Mouse (Mus musculus): Measurements from ENCODE around the gene Apba3. TPM values are rescaled to one million over a fixed set of nuclear protein-coding genes. Genes with fewer than 3 reads are reported as not detected.

Gene Apba3
- polyA plus RNA-seq, 1 experiment from 2014 or later, result 75.2 TPM

DNA sequence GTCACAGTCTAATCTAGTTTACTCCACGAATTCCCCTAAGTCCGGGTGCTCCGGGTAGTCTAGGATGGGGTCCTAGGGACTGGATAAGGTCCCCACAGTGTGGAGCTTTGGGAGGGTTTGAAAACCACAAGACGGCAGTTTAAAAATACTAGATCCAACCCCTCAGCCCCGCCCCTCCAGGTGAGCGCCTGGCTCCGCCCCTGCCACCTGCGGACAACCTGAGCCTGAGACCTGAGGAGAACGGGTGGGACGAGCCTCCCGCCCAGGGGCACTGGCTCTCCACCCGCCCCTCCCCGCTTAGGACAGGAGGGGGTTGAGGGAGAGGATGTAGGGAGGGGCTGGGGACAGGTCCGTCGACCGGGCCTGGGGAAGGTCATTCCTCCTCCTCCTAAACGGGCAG, 18.0 kb downstream of the Apba3 start:
- no peak for TF ChIP-seq CTCF (IDR thresholded peaks at IDR 0.05; ENCODE audit: low read depth)
- peaks cover 19% of the 10 kb centered on the region for H3K36me3 ChIP-seq (ENCODE audit: control insufficient read depth, insufficient read depth)
- peak; percentile 10; the same call in 1 of the 2 replicates for ATAC-seq
- no peaks in the 10 kb centered on the region for H3K27me3 ChIP-seq (replicated peaks; ENCODE audit: control insufficient read depth, insufficient read depth, low read length)
- WGBS, result 7% methylated on average over 17 of the region's 17 CpGs
- H3K4me2 ChIP-seq (replicated peaks; ENCODE audit: low read depth), result peak overlapping the region; percentile 60
- no peaks in the 10 kb centered on the region for H3K9me3 ChIP-seq (ENCODE audit: control insufficient read depth)
- H3K4me1 ChIP-seq (replicated peaks; ENCODE audit: control insufficient read depth, insufficient read depth, low read length), result peaks cover 7% of the 10 kb centered on the region; the same call in 1 of the 2 replicates
- peak overlapping the region; percentile 92; the same call in 1 of the 2 replicates for H3K27ac ChIP-seq (ENCODE audit: low read depth, low read length)
- peak overlapping the region; percentile 63; the same call in 1 of the 2 replicates for H3K9ac ChIP-seq (ENCODE audit: low read depth, low read length)
- H3K4me3 ChIP-seq (ENCODE audit: low read depth, low read length), result peak overlapping the region; percentile 62

GRCm38 (mm10) chr10:81285694-81286450, 19.1 kb downstream of the Apba3 start:
- Histone ChIP-seq H3K36me3 (ENCODE audit: control insufficient read depth, insufficient read depth) (peaks cover 7% of the 10 kb centered on the region; the same call in 1 of the 2 replicates), H3K4me3 (ENCODE audit: low read depth, low read length) (peak overlapping the region; percentile 62), H3K4me2 (replicated peaks; ENCODE audit: low read depth) (peak overlapping the region; percentile 60), H3K9ac (ENCODE audit: low read depth, low read length) (peak overlapping the region; percentile 63), H3K27me3 (replicated peaks; ENCODE audit: control insufficient read depth, insufficient read depth, low read length) (no peaks in the 10 kb centered on the region), H3K27ac (ENCODE audit: low read depth, low read length) (peak overlapping the region; percentile 92), H3K4me1 (replicated peaks; ENCODE audit: control insufficient read depth, insufficient read depth, low read length) (peaks cover 7% of the 10 kb centered on the region; the same call in 1 of the 2 replicates), H3K9me3 (ENCODE audit: control insufficient read depth) (no peaks in the 10 kb centered on the region)
- peak; percentile 68 for ATAC-seq
- under 1% methylated on average over 54 of the region's 54 CpGs for WGBS
- TF ChIP-seq CTCF (IDR thresholded peaks at IDR 0.05; ENCODE audit: low read depth), result 0 out of 2 replicates have a peak, but pooled peaks have one; percentile 19

GRCm38 (mm10) chr10:81286586-81286985, 19.8 kb downstream of the Apba3 start:
- Histone ChIP-seq H3K4me2 (replicated peaks; ENCODE audit: low read depth) (peak overlapping the region; percentile 60), H3K9me3 (ENCODE audit: control insufficient read depth) (no peaks in the 10 kb centered on the region), H3K27ac (ENCODE audit: low read depth, low read length) (peak overlapping the region; percentile 92), H3K36me3 (ENCODE audit: control insufficient read depth, insufficient read depth) (peaks cover under 1% of the 10 kb centered on the region; the same call in 1 of the 2 replicates), H3K27me3 (replicated peaks; ENCODE audit: control insufficient read depth, insufficient read depth, low read length) (no peaks in the 10 kb centered on the region), H3K9ac (ENCODE audit: low read depth, low read length) (0 out of 2 replicates have a peak overlapping the region, but pooled peaks have one; percentile 63), H3K4me3 (ENCODE audit: low read depth, low read length) (peak overlapping the region; percentile 62; the same call in 1 of the 2 replicates), H3K4me1 (replicated peaks; ENCODE audit: control insufficient read depth, insufficient read depth, low read length) (peaks cover 7% of the 10 kb centered on the region; the same call in 1 of the 2 replicates)
- ATAC-seq, result peak; percentile 32
- no peak for TF ChIP-seq CTCF (IDR thresholded peaks at IDR 0.05; ENCODE audit: low read depth)
- 19% methylated on average over 6 of the region's 6 CpGs for WGBS

GRCm38 (mm10) chr10:81287513-81288157, 20.9 kb downstream of the Apba3 start:
- H3K27ac ChIP-seq (ENCODE audit: low read depth, low read length), result peak overlapping the region; percentile 92

GRCm38 (mm10) chr10:81288601-81289000, 21.8 kb downstream of the Apba3 start:
- Histone ChIP-seq H3K4me1 (replicated peaks; ENCODE audit: control insufficient read depth, insufficient read depth, low read length) (peaks cover 8% of the 10 kb centered on the region), H3K27me3 (replicated peaks; ENCODE audit: control insufficient read depth, insufficient read depth, low read length) (no peaks in the 10 kb centered on the region), H3K27ac (ENCODE audit: low read depth, low read length) (peak overlapping the region; percentile 23), H3K36me3 (ENCODE audit: control insufficient read depth, insufficient read depth) (no peaks in the 10 kb centered on the region), H3K9ac (ENCODE audit: low read depth, low read length) (no peak overlapping the region), H3K9me3 (ENCODE audit: control insufficient read depth) (no peaks in the 10 kb centered on the region), H3K4me3 (ENCODE audit: low read depth, low read length) (no peak overlapping the region), H3K4me2 (replicated peaks; ENCODE audit: low read depth) (peak overlapping the region; percentile 60)
- TF ChIP-seq CTCF (IDR thresholded peaks at IDR 0.05; ENCODE audit: low read depth), result peak; percentile 75
- 40% methylated on average over 6 of the region's 6 CpGs for WGBS
- no peak for ATAC-seq

More at GRCm38 (mm10) chr10:81287513-81288157, 20.9 kb downstream of the Apba3 start:
- Histone ChIP-seq H3K9ac (ENCODE audit: low read depth, low read length) (no peak overlapping the region), H3K4me2 (replicated peaks; ENCODE audit: low read depth) (peak overlapping the region; percentile 60), H3K4me1 (replicated peaks; ENCODE audit: control insufficient read depth, insufficient read depth, low read length) (peaks cover 7% of the 10 kb centered on the region; the same call in 1 of the 2 replicates), H3K9me3 (ENCODE audit: control insufficient read depth) (no peaks in the 10 kb centered on the region), H3K27me3 (replicated peaks; ENCODE audit: control insufficient read depth, insufficient read depth, low read length) (no peaks in the 10 kb centered on the region), H3K4me3 (ENCODE audit: low read depth, low read length) (no peak overlapping the region), H3K36me3 (ENCODE audit: control insufficient read depth, insufficient read depth) (no peaks in the 10 kb centered on the region; the same call in 1 of the 2 replicates)
- no peak for ATAC-seq
- WGBS, result 56% methylated on average over 8 of the region's 8 CpGs
- peak; percentile 96 for TF ChIP-seq CTCF (IDR thresholded peaks at IDR 0.05; ENCODE audit: low read depth)

- H3K4me2 ChIP-seq (replicated peaks; ENCODE audit: low read depth), result peak overlapping the region; percentile 60
- peak; percentile 1; the same call in 1 of the 2 replicates for ATAC-seq
Observed at GRCm38 (mm10) chr10:81289278-81289677, 22.5 kb downstream of the Apba3 start.

More at GRCm38 (mm10) chr10:81289278-81289677, 22.5 kb downstream of the Apba3 start:
- Histone ChIP-seq H3K4me1 (replicated peaks; ENCODE audit: control insufficient read depth, insufficient read depth, low read length) (peaks cover 14% of the 10 kb centered on the region), H3K27ac (ENCODE audit: low read depth, low read length) (peak overlapping the region; percentile 92), H3K9ac (ENCODE audit: low read depth, low read length) (peak overlapping the region; percentile 52; the same call in 1 of the 2 replicates), H3K9me3 (ENCODE audit: control insufficient read depth) (no peaks in the 10 kb centered on the region), H3K27me3 (replicated peaks; ENCODE audit: control insufficient read depth, insufficient read depth, low read length) (no peaks in the 10 kb centered on the region), H3K36me3 (ENCODE audit: control insufficient read depth, insufficient read depth) (no peaks in the 10 kb centered on the region), H3K4me3 (ENCODE audit: low read depth, low read length) (peak overlapping the region; percentile 52)
- WGBS, result 2% methylated on average over 7 of the region's 7 CpGs
- peak; percentile 97 for TF ChIP-seq CTCF (IDR thresholded peaks at IDR 0.05; ENCODE audit: low read depth)
